Mouse (Mus musculus): ENCODE data around the gene Zfp871.

DNA sequence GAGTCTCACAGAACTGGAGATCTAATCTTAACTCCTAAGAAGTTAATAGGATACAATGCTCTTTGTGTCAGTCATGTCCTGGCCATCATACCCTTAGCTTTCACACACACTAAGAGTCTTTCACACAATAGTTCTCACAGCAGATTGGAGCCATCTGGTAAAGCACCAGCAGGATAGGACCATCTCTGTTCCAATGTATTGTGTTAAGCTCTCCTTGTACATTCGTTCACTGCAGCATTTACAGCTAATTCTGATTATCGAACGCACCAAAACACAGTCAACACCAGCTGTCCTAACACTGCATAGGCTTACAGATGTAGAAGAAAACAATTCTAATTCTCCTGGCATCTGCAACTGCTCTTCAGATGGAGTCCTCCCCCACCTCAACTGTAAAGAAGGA is 10.5 kb downstream of the Zfp871 start:
- TF ChIP-seq CTCF (IDR thresholded peaks at IDR 0.05; ENCODE audit: low read depth, low read length), result no peak
- TF ChIP-seq GATA1 (IDR thresholded peaks at IDR 0.05; ENCODE audit: borderline replicate concordance, low read length), result no peak

All from G1E (cell line).